Mouse (Mus musculus): ENCODE results near the gene Slc4a11.

DNA sequence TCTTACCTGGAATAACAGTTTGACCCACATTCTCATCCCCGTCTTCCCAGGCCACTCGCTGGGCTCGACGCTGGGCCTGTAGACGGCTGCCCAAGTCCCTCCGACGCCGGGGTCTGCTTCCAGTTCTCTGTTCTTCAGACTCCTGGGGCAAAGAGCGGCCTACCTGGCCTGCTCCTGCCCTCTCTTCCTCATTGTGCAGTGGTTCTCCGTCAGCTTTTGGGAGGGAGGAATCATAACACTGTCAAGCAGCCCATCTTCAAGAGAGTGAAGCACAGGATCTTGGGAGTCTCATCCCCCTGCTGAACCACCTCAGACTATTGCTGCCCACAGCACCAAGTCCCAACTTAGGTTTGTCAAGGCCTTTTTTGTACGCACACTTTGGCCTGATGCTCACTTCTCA is 34.0 kb downstream of the Slc4a11 start:
- TF ChIP-seq CTCF (IDR thresholded peaks at IDR 0.05; ENCODE audit: borderline replicate concordance, extremely low read depth, insufficient read depth, insufficient read length) (no peak), POLR2A (IDR thresholded peaks at IDR 0.05; ENCODE audit: borderline replicate concordance, extremely low read depth, insufficient read depth, insufficient read length, poor library complexity, severe bottlenecking) (no peak)

Data from brain, embryonic 14.5 days (tissue).